Mouse (Mus musculus): Measurements from ENCODE around the gene Sergef.

GRCm38 (mm10) chr7:46565374-46565773 is 74.2 kb downstream of the Sergef start:
- TF ChIP-seq CTCF (IDR thresholded peaks at IDR 0.05; ENCODE audit: borderline replicate concordance, insufficient read depth, low read depth, low read length) (peak; percentile 26; the same call in 1 of the 2 replicates), POLR2A (IDR thresholded peaks at IDR 0.05; ENCODE audit: borderline replicate concordance, insufficient read depth, low read length) (no peak)
